ENCODE assay signal across 11 mouse cellular contexts in genomic region chr11:116499018-116499417, GRCm38 (mm10). TPM values are rescaled to one million over a fixed set of nuclear protein-coding genes. Genes with fewer than 3 reads are reported as not detected.
A peak's percentile ranks its signal among the peaks of the same experiment; 100 is the strongest.
DNase-seq lines count a peak whose midpoint lies in the region; ATAC-seq and TF ChIP-seq lines count a peak whose summit lies in the region.
"Had no signal": no experiment of that assay in that cellular context is flagged by ENCODE, and none has a peak within 500 bp of the region (broad histone marks: within the 10 kb centered on the region; RNA-seq: fewer than 3 reads in every experiment).

No protein-coding gene starts in this region.

- no peaks in the 10 kb centered on the region for H3K9me3 ChIP-seq in forebrain, postnatal 0 days (ENCODE audit: low read length)
- no peaks in the 10 kb centered on the region for H3K9me3 ChIP-seq in forebrain, embryonic 15.5 days
- H3K9me3 ChIP-seq in lung, embryonic 16.5 days (ENCODE audit: control insufficient read depth, low read length), result peaks cover 3% of the 10 kb centered on the region; the same call in 1 of the 2 replicates
- 0 out of 2 replicates have a peak, but pooled peaks cover 2% of the 10 kb centered on the region for H3K9me3 ChIP-seq in intestine, embryonic 16.5 days (ENCODE audit: control insufficient read depth, low read length)
- no peaks in the 10 kb centered on the region for H3K9me3 ChIP-seq in stomach, embryonic 15.5 days

- H3K27me3 ChIP-seq in forebrain, postnatal 0 days (ENCODE audit: insufficient read depth, low read length), result no peaks in the 10 kb centered on the region
- no peaks in the 10 kb centered on the region for H3K27me3 ChIP-seq in forebrain, embryonic 15.5 days
- H3K27me3 ChIP-seq in lung, embryonic 16.5 days (ENCODE audit: control insufficient read depth, insufficient read depth, low read depth, low read length), result no peaks in the 10 kb centered on the region; the same call in 1 of the 2 replicates
- no peaks in the 10 kb centered on the region for H3K27me3 ChIP-seq in intestine, embryonic 16.5 days (replicated peaks; ENCODE audit: control insufficient read depth, insufficient read depth, low read length)
- H3K27me3 ChIP-seq in stomach, embryonic 15.5 days (replicated peaks), result no peaks in the 10 kb centered on the region

- H3K36me3 ChIP-seq in forebrain, postnatal 0 days (ENCODE audit: insufficient read depth), result no peaks in the 10 kb centered on the region
- no peaks in the 10 kb centered on the region for H3K36me3 ChIP-seq in forebrain, embryonic 15.5 days
- H3K36me3 ChIP-seq in lung, embryonic 16.5 days (ENCODE audit: control insufficient read depth, insufficient read depth, low read length), result no peaks in the 10 kb centered on the region
- no peaks in the 10 kb centered on the region for H3K36me3 ChIP-seq in intestine, embryonic 16.5 days (ENCODE audit: control insufficient read depth, insufficient read depth, low read length)
- H3K36me3 ChIP-seq in stomach, embryonic 15.5 days, result no peaks in the 10 kb centered on the region

- H3K4me2 ChIP-seq in forebrain, postnatal 0 days (ENCODE audit: low read depth), result peak overlapping the region; percentile 44; the same call in 1 of the 2 replicates
- no peak overlapping the region for H3K4me2 ChIP-seq in forebrain, embryonic 15.5 days (replicated peaks)
- peak overlapping the region; percentile 64 for H3K4me2 ChIP-seq in lung, embryonic 16.5 days (ENCODE audit: low read depth, low read length)
- peak overlapping the region; percentile 54; the same call in 1 of the 2 replicates for H3K4me2 ChIP-seq in intestine, embryonic 16.5 days (ENCODE audit: low read depth, low read length)
- H3K4me2 ChIP-seq in stomach, embryonic 15.5 days, result peak overlapping the region; percentile 50

- ATAC-seq in forebrain, postnatal 0 days, result no peak
- ATAC-seq in forebrain, embryonic 15.5 days (replicated peaks), result no peak
- ATAC-seq in lung, embryonic 16.5 days (ENCODE audit: low read depth), result no peak
- ATAC-seq in intestine, embryonic 16.5 days, result no peak
- no peak for ATAC-seq in stomach, embryonic 15.5 days (ENCODE audit: insufficient read depth, low FRiP score, low read depth)

- WGBS in forebrain, postnatal 0 days, result 45% methylated on average over 6 of the region's 6 CpGs
- 45% methylated on average over 6 of the region's 6 CpGs for WGBS in forebrain, embryonic 15.5 days
- WGBS in lung, embryonic 16.5 days, result 44% methylated on average over 6 of the region's 6 CpGs
- WGBS in intestine, embryonic 16.5 days, result 46% methylated on average over 6 of the region's 6 CpGs
- WGBS in stomach, embryonic 15.5 days, result 44% methylated on average over 6 of the region's 6 CpGs

- H3K9ac ChIP-seq in forebrain, postnatal 0 days, result no peak overlapping the region
- no peak overlapping the region for H3K9ac ChIP-seq in forebrain, embryonic 15.5 days (replicated peaks)
- peak overlapping the region; percentile 63 for H3K9ac ChIP-seq in lung, embryonic 16.5 days (ENCODE audit: low read length)
- H3K9ac ChIP-seq in intestine, embryonic 16.5 days (ENCODE audit: low read depth, low read length), result no peak overlapping the region; the same call in 1 of the 2 replicates
- H3K9ac ChIP-seq in stomach, embryonic 15.5 days, result no peak overlapping the region

- H3K4me1 ChIP-seq in forebrain, postnatal 0 days (ENCODE audit: insufficient read depth), result no peaks in the 10 kb centered on the region
- peaks cover 15% of the 10 kb centered on the region for H3K4me1 ChIP-seq in forebrain, embryonic 15.5 days
- peaks cover 5% of the 10 kb centered on the region; the same call in 1 of the 2 replicates for H3K4me1 ChIP-seq in lung, embryonic 16.5 days (replicated peaks; ENCODE audit: control insufficient read depth, insufficient read depth, low read length)
- peaks cover 6% of the 10 kb centered on the region; the same call in 1 of the 2 replicates for H3K4me1 ChIP-seq in intestine, embryonic 16.5 days (ENCODE audit: control insufficient read depth, insufficient read depth, low read length)
- peaks cover 12% of the 10 kb centered on the region; the same call in 1 of the 2 replicates for H3K4me1 ChIP-seq in stomach, embryonic 15.5 days

- H3K27ac ChIP-seq in forebrain, postnatal 0 days (ENCODE audit: low read depth, low read length), result no peak overlapping the region
- H3K27ac ChIP-seq in forebrain, embryonic 15.5 days (replicated peaks), result no peak overlapping the region
- no peak overlapping the region for H3K27ac ChIP-seq in lung, embryonic 16.5 days (ENCODE audit: low read length)
- no peak overlapping the region for H3K27ac ChIP-seq in intestine, embryonic 16.5 days (ENCODE audit: low read length)
- H3K27ac ChIP-seq in stomach, embryonic 15.5 days, result no peak overlapping the region

- DNase-seq in forebrain, postnatal 0 days, result no peak
- no peak for DNase-seq in lung, adult 18-20 months
- no peak for DNase-seq in urinary bladder, postnatal 4 days (ENCODE audit: low spot score in 2 of 2)
- DNase-seq in left cerebral cortex, adult 8-10 months (ENCODE audit: low spot score in 2 of 2), result no peak
- DNase-seq: heart, adult 11 months; lung, postnatal 4 days had no signal

- TF ChIP-seq CTCF in forebrain, postnatal 0 days (IDR thresholded peaks at IDR 0.05; ENCODE audit: low read depth), result no peak

- H3K4me3 ChIP-seq in forebrain, postnatal 0 days (ENCODE audit: low read depth, low read length), result no peak overlapping the region
- H3K4me3 ChIP-seq in forebrain, embryonic 15.5 days, result no peak overlapping the region
- peak overlapping the region; percentile 42 for H3K4me3 ChIP-seq in lung, embryonic 16.5 days (ENCODE audit: low read length)
- no peak overlapping the region for H3K4me3 ChIP-seq in intestine, embryonic 16.5 days (ENCODE audit: low read length)
- H3K4me3 ChIP-seq in stomach, embryonic 15.5 days (replicated peaks), result peak overlapping the region; percentile 21; the same call in 1 of the 2 replicates

RNA-seq across cellular contexts. Expression of gene Prpsap1, which starts 5.0 kb away (rescaled TPM):
- 92.2 and 96.0 TPM in 2 replicates for total RNA-seq in forebrain, postnatal 0 days (2014; rRNA removed)
- polyA plus RNA-seq in forebrain, postnatal 0 days (2015; fragmentation: Nextera tagmentation; extraction: Ambion mirVana), result 143 and 158 TPM in 2 replicates
- polyA plus RNA-seq in forebrain, embryonic 15.5 days (2015; fragmentation: Nextera tagmentation; extraction: Ambion mirVana), result 193 and 201 TPM in 2 replicates
- 167 and 177 TPM in 2 replicates for polyA plus RNA-seq in lung, embryonic 16.5 days (2015; fragmentation: Nextera tagmentation; extraction: Ambion mirVana)
- 260 and 274 TPM in 2 replicates for polyA plus RNA-seq in intestine, embryonic 16.5 days (2015; fragmentation: Nextera tagmentation; extraction: Ambion mirVana)
- polyA plus RNA-seq in stomach, embryonic 15.5 days (2015; fragmentation: Nextera tagmentation; extraction: Ambion mirVana), result 196 and 218 TPM in 2 replicates
- total RNA-seq in left cerebral cortex, adult 8-10 months (2022), result 10 to 100 TPM; 67.8 to 78.4 (median 74.9) TPM

RNA-seq across cellular contexts. Expression of gene Sphk1, which starts 31.7 kb away (rescaled TPM):
- total RNA-seq in forebrain, postnatal 0 days (2014; rRNA removed), result 12.7 and 13.8 TPM in 2 replicates
- 8.7 and 10.2 TPM in 2 replicates for polyA plus RNA-seq in forebrain, postnatal 0 days (2015; fragmentation: Nextera tagmentation; extraction: Ambion mirVana)
- 2.2 and 2.4 TPM in 2 replicates for polyA plus RNA-seq in forebrain, embryonic 15.5 days (2015; fragmentation: Nextera tagmentation; extraction: Ambion mirVana)
- 7.0 and 9.6 TPM in 2 replicates for polyA plus RNA-seq in lung, embryonic 16.5 days (2015; fragmentation: Nextera tagmentation; extraction: Ambion mirVana)
- polyA plus RNA-seq in intestine, embryonic 16.5 days (2015; fragmentation: Nextera tagmentation; extraction: Ambion mirVana), result 3.9 and 5.2 TPM in 2 replicates
- polyA plus RNA-seq in stomach, embryonic 15.5 days (2015; fragmentation: Nextera tagmentation; extraction: Ambion mirVana), result 15.3 and 20.7 TPM in 2 replicates
- 1 to 10 TPM; 5.6 to 7.2 (median 6.3) TPM for total RNA-seq in left cerebral cortex, adult 8-10 months (2022)

RNA-seq across cellular contexts. Expression of gene Qrich2, which starts 33.0 kb away (rescaled TPM):
- not detected in 2 replicates for total RNA-seq in forebrain, postnatal 0 days (2014; rRNA removed)
- polyA plus RNA-seq in forebrain, postnatal 0 days (2015; fragmentation: Nextera tagmentation; extraction: Ambion mirVana), result not detected in 2 replicates
- not detected in 2 replicates for polyA plus RNA-seq in forebrain, embryonic 15.5 days (2015; fragmentation: Nextera tagmentation; extraction: Ambion mirVana)
- polyA plus RNA-seq in lung, embryonic 16.5 days (2015; fragmentation: Nextera tagmentation; extraction: Ambion mirVana), result 0.26 TPM in 1 of 2 replicates, not detected in the other
- polyA plus RNA-seq in intestine, embryonic 16.5 days (2015; fragmentation: Nextera tagmentation; extraction: Ambion mirVana), result 0.39 TPM in 2 replicates
- 0.46 and 0.50 TPM in 2 replicates for polyA plus RNA-seq in stomach, embryonic 15.5 days (2015; fragmentation: Nextera tagmentation; extraction: Ambion mirVana)
- total RNA-seq in left cerebral cortex, adult 8-10 months (2022), result not detected
- total RNA-seq: layer of hippocampus, adult 18-20 months had no signal

Comparison
In these comparisons a context has a peak if more than half of its experiments do, and no peak if none do; other contexts are left out.
1. H3K4me3 ChIP-seq: peak in lung, embryonic 16.5 days (single experiment) and stomach, embryonic 15.5 days (single experiment); none in forebrain, postnatal 0 days (single experiment), forebrain, embryonic 15.5 days (single experiment) and intestine, embryonic 16.5 days (single experiment).